Mouse (Mus musculus) bone marrow, adult 2 months (tissue): Measurements from ENCODE around the gene Gm815.

ENCODE experiments used
- CTCF ChIP-seq: fragments of 200-500 bp; IDR thresholded peaks from 2 replicates; pipeline ENCODE4 v1.5.1; 2011; ENCODE audit warnings: low read length, control low read depth; ENCODE audit not compliant: control insufficient read depth, insufficient read depth
- POLR2A ChIP-seq: fragments of 200-500 bp; IDR thresholded peaks from 2 replicates; pipeline ENCODE4 v1.6.1; 2011; ENCODE audit warnings: low read depth, mild to moderate bottlenecking, control low read depth, low read length, borderline replicate concordance; ENCODE audit not compliant: control insufficient read depth

GRCm38 (mm10) chr19:26877180-26877775 is 8.4 kb upstream of the Gm815 start:
- no peak for TF ChIP-seq CTCF
- no peak for TF ChIP-seq POLR2A
